In the genomic region with DNA sequence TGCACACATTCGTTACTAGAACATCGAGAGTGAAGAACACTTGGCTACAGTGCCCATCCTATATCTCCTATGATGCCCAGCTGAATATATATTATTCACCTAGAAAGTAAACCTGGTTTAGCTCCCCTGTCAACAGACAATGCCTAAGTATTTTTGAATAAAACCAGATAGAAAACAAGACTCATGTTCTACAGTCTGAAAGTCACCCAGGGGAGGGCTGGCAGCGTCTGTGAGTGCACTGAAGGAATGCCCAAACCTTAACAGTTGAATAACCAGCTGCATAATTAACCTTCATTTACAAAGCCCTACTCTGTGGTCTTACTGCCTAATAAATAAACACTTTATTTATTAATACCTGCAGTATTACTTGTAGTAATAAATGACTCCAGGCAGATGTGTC, we compare ENCODE assay signal across 23 mouse cellular contexts. TPM values are rescaled to one million over a fixed set of nuclear protein-coding genes. Genes with fewer than 3 reads are reported as not detected.
DNase-seq lines count a peak whose midpoint lies in the region; ATAC-seq and TF ChIP-seq lines count a peak whose summit lies in the region.
"Had no signal": no experiment of that assay in that cellular context is flagged by ENCODE, and none has a peak within 500 bp of the region (broad histone marks: within the 10 kb centered on the region; RNA-seq: fewer than 3 reads in every experiment).

No protein-coding gene starts in this region.

- TF ChIP-seq EP300 in heart, postnatal 0 days (IDR thresholded peaks at IDR 0.05; ENCODE audit: low read depth): no peak
- TF ChIP-seq EP300 in lung, postnatal 0 days (IDR thresholded peaks at IDR 0.05): no peak

- H3K4me2 ChIP-seq in heart, postnatal 0 days (ENCODE audit: low read depth, low read length): no peak overlapping the region
- no peak overlapping the region for H3K4me2 ChIP-seq in lung, postnatal 0 days (replicated peaks; ENCODE audit: low read depth, low read length)
- H3K4me2 ChIP-seq in midbrain, postnatal 0 days (ENCODE audit: low read depth, low read length, poor library complexity, severe bottlenecking): no peak overlapping the region
- H3K4me2 ChIP-seq: heart, embryonic 15.5 days; hindbrain, embryonic 12.5 days; midbrain, embryonic 11.5 days; neural tube, embryonic 13.5 days had no signal

- no peak overlapping the region for H3K9ac ChIP-seq in heart, postnatal 0 days (replicated peaks; ENCODE audit: low read depth, low read length)
- no peak overlapping the region for H3K9ac ChIP-seq in lung, postnatal 0 days (replicated peaks; ENCODE audit: low read depth)
- no peak overlapping the region for H3K9ac ChIP-seq in midbrain, postnatal 0 days (replicated peaks; ENCODE audit: low read length, poor library complexity, severe bottlenecking)
- H3K9ac ChIP-seq: heart, embryonic 15.5 days; hindbrain, embryonic 12.5 days; neural tube, embryonic 13.5 days had no signal

- 74% methylated on average over 3 of the region's 3 CpGs for WGBS in heart, postnatal 0 days
- WGBS in lung, postnatal 0 days: 60% methylated on average over 3 of the region's 3 CpGs
- 75% methylated on average over 3 of the region's 3 CpGs for WGBS in midbrain, postnatal 0 days

- 0 out of 2 replicates have a peak overlapping the region, but pooled peaks have one; percentile 0 for H3K27ac ChIP-seq in heart, postnatal 0 days (ENCODE audit: low read depth)
- peak overlapping the region; percentile 63 for H3K27ac ChIP-seq in lung, postnatal 0 days (ENCODE audit: low read length)
- H3K27ac ChIP-seq in midbrain, postnatal 0 days (ENCODE audit: low read depth, low read length): no peak overlapping the region
- H3K27ac ChIP-seq: forebrain, embryonic 10.5 days; hindbrain, embryonic 12.5 days; neural tube, embryonic 13.5 days had no signal

- intact Hi-C loops in heart, postnatal 14 days (cut with DNase I): no loop called here

- no peak for ATAC-seq in heart, postnatal 0 days (ENCODE audit: insufficient read depth, low read depth)
- ATAC-seq in lung, postnatal 0 days: no peak
- no peak for ATAC-seq in midbrain, postnatal 0 days (ENCODE audit: low FRiP score)

- no peak for TF ChIP-seq CTCF in heart, postnatal 0 days (IDR thresholded peaks at IDR 0.05; ENCODE audit: low read depth)
- TF ChIP-seq CTCF in lung, postnatal 0 days (IDR thresholded peaks at IDR 0.05): no peak
- TF ChIP-seq CTCF in midbrain, postnatal 0 days (IDR thresholded peaks at IDR 0.05): no peak

- no peaks in the 10 kb centered on the region for H3K27me3 ChIP-seq in heart, postnatal 0 days (ENCODE audit: control insufficient read depth, insufficient read depth, low read length)
- H3K27me3 ChIP-seq in lung, postnatal 0 days (replicated peaks; ENCODE audit: insufficient read depth, low read length): no peaks in the 10 kb centered on the region
- H3K27me3 ChIP-seq in midbrain, postnatal 0 days (ENCODE audit: insufficient read depth, low read length): no peaks in the 10 kb centered on the region
- H3K27me3 ChIP-seq: heart, embryonic 15.5 days; hindbrain, embryonic 12.5 days; neural tube, embryonic 13.5 days had no signal

- H3K4me1 ChIP-seq in heart, postnatal 0 days (ENCODE audit: control insufficient read depth, insufficient read depth): peaks cover 53% of the 10 kb centered on the region
- H3K4me1 ChIP-seq in lung, postnatal 0 days (ENCODE audit: insufficient read depth, low read depth, low read length): peaks cover 29% of the 10 kb centered on the region; the same call in 1 of the 2 replicates
- H3K4me1 ChIP-seq in midbrain, postnatal 0 days (ENCODE audit: insufficient read depth, low read length): no peaks in the 10 kb centered on the region; the same call in 1 of the 2 replicates
- H3K4me1 ChIP-seq: hindbrain, embryonic 12.5 days; neural tube, embryonic 13.5 days had no signal

- H3K36me3 ChIP-seq in heart, postnatal 0 days (replicated peaks; ENCODE audit: control insufficient read depth, insufficient read depth, low read length): no peaks in the 10 kb centered on the region
- H3K36me3 ChIP-seq in lung, postnatal 0 days (ENCODE audit: insufficient read depth, low read length): no peaks in the 10 kb centered on the region
- H3K36me3 ChIP-seq in midbrain, postnatal 0 days (ENCODE audit: insufficient read depth, low read length): no peaks in the 10 kb centered on the region
- H3K36me3 ChIP-seq: forebrain, embryonic 10.5 days; heart, embryonic 15.5 days; hindbrain, embryonic 12.5 days; neural tube, embryonic 13.5 days had no signal

- no peak overlapping the region for H3K4me3 ChIP-seq in heart, postnatal 0 days (ENCODE audit: low read depth, low read length)
- no peak overlapping the region for H3K4me3 ChIP-seq in lung, postnatal 0 days (ENCODE audit: low read depth, low read length)
- H3K4me3 ChIP-seq in midbrain, postnatal 0 days (ENCODE audit: low read depth, low read length): no peak overlapping the region
- H3K4me3 ChIP-seq: forebrain, embryonic 10.5 days; heart, embryonic 15.5 days; hindbrain, embryonic 12.5 days; neural tube, embryonic 13.5 days had no signal

- DNase-seq in heart, postnatal 0 days (ENCODE audit: low spot score): no peak
- no peak for DNase-seq in heart, postnatal 14 days
- peak; percentile 4 for DNase-seq in lung, postnatal 0 days (ENCODE audit: low spot score)
- no peak for DNase-seq in lung, postnatal 14 days
- DNase-seq in Muller cell, postnatal 12 days (ENCODE audit: inconsistent ontology term): peak; percentile 48
- DNase-seq in naive thymus-derived CD4-positive, alpha-beta T cell, adult 2 months (ENCODE audit: low read depth): peak; percentile 19
- DNase-seq in midbrain, postnatal 0 days (ENCODE audit: low spot score): no peak
- DNase-seq: adrenal gland, postnatal 10 days; cerebellum, adult 18-20 months; cerebellum, postnatal 25 days; embryo, embryonic 11 days; kidney, adult 18-20 months; left cerebral cortex, postnatal 4 days; liver; lung, adult 18-20 months; lung, postnatal 36 days; right cerebral cortex, adult 18-20 months; thymus, postnatal 36 days had no signal

- no peaks in the 10 kb centered on the region for H3K9me3 ChIP-seq in heart, postnatal 0 days (replicated peaks; ENCODE audit: control insufficient read depth, low read length)
- no peaks in the 10 kb centered on the region for H3K9me3 ChIP-seq in lung, postnatal 0 days (ENCODE audit: low read length)
- H3K9me3 ChIP-seq in midbrain, postnatal 0 days (ENCODE audit: low read length): no peaks in the 10 kb centered on the region
- H3K9me3 ChIP-seq: forebrain, embryonic 10.5 days; heart, embryonic 15.5 days; hindbrain, embryonic 12.5 days; neural tube, embryonic 13.5 days had no signal

RNA-seq across cellular contexts. Expression of a gene that starts 19.9 kb away (rescaled TPM):
- 47.1 and 55.2 TPM in 2 replicates for total RNA-seq in heart, postnatal 0 days (2014; rRNA removed; ENCODE audit: low replicate concordance)
- 50.1 and 50.4 TPM in 2 replicates for polyA plus RNA-seq in heart, postnatal 0 days (2015; fragmentation: Nextera tagmentation; extraction: Ambion mirVana)
- 10 to 100 TPM; 67.5 to 78.8 TPM for total RNA-seq in heart, postnatal 14 days (2021)
- 116 and 151 TPM in 2 replicates for polyA plus RNA-seq in lung, postnatal 0 days (2015; fragmentation: Nextera tagmentation; extraction: Ambion mirVana)
- total RNA-seq in midbrain, postnatal 0 days (2014; rRNA removed): 8.9 and 9.0 TPM in 2 replicates
- polyA plus RNA-seq in midbrain, postnatal 0 days (2015; fragmentation: Nextera tagmentation; extraction: Ambion mirVana): 11.3 and 12.5 TPM in 2 replicates

RNA-seq across cellular contexts. Expression of a gene that starts 25.5 kb away (rescaled TPM):
- total RNA-seq in heart, postnatal 0 days (2014; rRNA removed; ENCODE audit: low replicate concordance): 26.0 and 33.9 TPM in 2 replicates
- 93.6 and 102 TPM in 2 replicates for polyA plus RNA-seq in heart, postnatal 0 days (2015; fragmentation: Nextera tagmentation; extraction: Ambion mirVana)
- total RNA-seq in heart, postnatal 14 days (2021): 100 to 1,000 TPM; 192 to 229 TPM
- polyA plus RNA-seq in lung, postnatal 0 days (2015; fragmentation: Nextera tagmentation; extraction: Ambion mirVana): 114 and 129 TPM in 2 replicates
- 83.7 and 116 TPM in 2 replicates for total RNA-seq in midbrain, postnatal 0 days (2014; rRNA removed)
- 87.7 and 96.6 TPM in 2 replicates for polyA plus RNA-seq in midbrain, postnatal 0 days (2015; fragmentation: Nextera tagmentation; extraction: Ambion mirVana)

Comparison
In these comparisons a context has a peak if more than half of its experiments do, and no peak if none do; other contexts are left out.
1. DNase-seq: peak in lung, postnatal 0 days (single experiment), Muller cell, postnatal 12 days (single experiment) and naive thymus-derived CD4-positive, alpha-beta T cell, adult 2 months (single experiment); none in heart, postnatal 0 days (single experiment), heart, postnatal 14 days (0 of 2), lung, postnatal 14 days (single experiment) and midbrain, postnatal 0 days (single experiment).